Mouse (Mus musculus): ENCODE results near the gene Chst11.

DNA sequence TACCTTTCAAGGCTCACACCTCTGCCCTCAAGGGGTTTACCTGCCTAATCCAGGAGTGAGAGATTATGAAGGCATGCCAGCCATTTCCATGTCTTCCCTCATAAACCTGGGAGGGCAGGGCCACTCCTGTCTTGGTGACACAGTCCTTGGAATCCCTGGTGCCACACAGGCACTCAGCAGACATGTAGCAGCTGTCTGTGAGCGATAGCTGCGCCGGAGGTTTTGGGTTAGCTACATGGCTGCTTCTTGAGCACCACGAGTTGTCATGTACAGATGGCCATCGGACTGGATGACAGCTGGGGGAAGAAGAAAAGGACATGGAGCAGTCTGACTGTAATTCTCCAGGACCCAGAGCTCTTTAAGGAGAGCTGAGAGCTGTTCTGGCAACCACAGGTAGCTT, 129.3 kb downstream of the Chst11 start:
- TF ChIP-seq POLR2A (IDR thresholded peaks at IDR 0.05; ENCODE audit: borderline replicate concordance, insufficient read depth, low read length) (no peak), CTCF (IDR thresholded peaks at IDR 0.05; ENCODE audit: borderline replicate concordance, insufficient read depth, low read depth, low read length) (no peak)
